Mouse (Mus musculus) cortical plate, adult 2 months (tissue): Measurements from ENCODE around the gene Macrod2. TPM values are rescaled to one million over a fixed set of nuclear protein-coding genes. Genes with fewer than 3 reads are reported as not detected.

Experiments used
- H3K27ac ChIP-seq: fragments of 200-500 bp; 2 replicates; pipeline ENCODE4 v1.5.1; 2012; ENCODE audit warnings: low read length, control low read depth, inconsistent platforms; ENCODE audit not compliant: insufficient read depth
- H3K4me1 ChIP-seq: fragments of 200-500 bp; 2 replicates; pipeline ENCODE4 v1.6.1; 2011; ENCODE audit warnings: low read length; ENCODE audit not compliant: control insufficient read depth, insufficient read depth
- H3K4me3 ChIP-seq: fragments of 200-500 bp; 2 replicates; pipeline ENCODE4 v1.5.1; 2011; ENCODE audit warnings: mild to moderate bottlenecking, low read length, control low read depth; ENCODE audit not compliant: insufficient read depth
- CTCF ChIP-seq: fragments of 200-500 bp; IDR thresholded peaks from 2 replicates; pipeline ENCODE4 v1.5.1; 2011; ENCODE audit warnings: mild to moderate bottlenecking, control low read depth, low read length; ENCODE audit not compliant: insufficient read depth; ENCODE audit errors: extremely low read depth
- POLR2A ChIP-seq: fragments of 200-500 bp; IDR thresholded peaks from 2 replicates; pipeline ENCODE4 v1.6.1; 2011; ENCODE audit warnings: mild to moderate bottlenecking, low read length, control low read depth; ENCODE audit not compliant: insufficient read depth; ENCODE audit errors: extremely low read depth
- polyA plus RNA-seq: library from polyadenylated mRNA; depleted of rRNA; stranded (reverse); fragments of >200 nt; gene quantifications from 2 replicates; pipeline ENCODE4 v1.2.3, GENCODE M21; 2012

The Macrod2 gene
- polyA plus RNA-seq, 1 experiment, result 20.3 TPM

DNA sequence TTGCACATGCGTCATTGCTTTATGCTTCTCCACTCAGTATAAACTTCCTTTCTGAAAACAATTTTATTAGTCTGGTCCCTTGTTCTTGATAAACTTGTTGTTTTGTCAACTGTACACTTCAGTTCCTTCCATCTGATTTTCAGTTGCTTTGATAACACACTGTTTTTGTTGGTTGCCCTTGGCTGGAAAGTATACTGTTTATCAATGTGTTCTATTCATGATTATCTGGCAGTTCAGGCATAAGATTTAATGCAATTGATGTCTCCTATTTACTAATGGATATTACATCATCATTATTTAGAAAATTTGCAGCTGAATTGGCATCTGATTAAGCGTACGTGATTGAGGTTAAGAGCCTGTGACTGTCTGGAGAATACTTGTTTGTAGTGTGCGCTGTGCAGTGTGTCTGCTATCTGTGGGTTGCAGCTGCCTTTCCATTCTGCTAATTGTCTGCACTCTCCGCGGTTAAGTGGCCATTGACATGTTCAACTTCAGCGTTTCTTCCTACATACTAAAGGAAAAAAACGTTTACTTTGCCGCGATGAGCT lies 949.0 kb downstream of the Macrod2 start:
- TF ChIP-seq POLR2A, result no peak
- TF ChIP-seq CTCF, result no peak
- H3K27ac ChIP-seq, result no peak overlapping the region
- H3K4me1 ChIP-seq, result no peaks in the 10 kb centered on the region
- no peak overlapping the region for H3K4me3 ChIP-seq

DNA sequence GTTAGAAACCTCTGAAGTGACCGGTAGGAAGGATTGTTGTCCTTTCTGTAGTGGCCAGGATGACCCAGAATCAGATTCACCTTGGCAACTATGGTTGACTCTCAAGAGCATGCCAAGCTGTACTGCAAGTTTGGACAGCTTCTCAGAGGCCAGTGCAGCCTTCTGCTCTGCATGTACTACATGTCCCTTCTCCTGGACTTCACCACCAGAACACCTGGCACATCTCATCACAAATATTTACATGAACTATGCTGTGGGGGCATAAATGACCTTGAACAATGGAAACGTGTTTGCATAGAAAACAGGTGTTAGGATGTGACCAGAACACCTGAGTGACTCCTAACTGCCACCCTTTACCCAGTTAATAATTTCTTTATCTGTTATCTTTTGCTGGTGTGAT lies 957.5 kb downstream of the Macrod2 start:
- Histone ChIP-seq H3K4me1 (no peaks in the 10 kb centered on the region), H3K4me3 (no peak overlapping the region), H3K27ac (no peak overlapping the region)
- no peak for TF ChIP-seq POLR2A
- no peak for TF ChIP-seq CTCF

DNA sequence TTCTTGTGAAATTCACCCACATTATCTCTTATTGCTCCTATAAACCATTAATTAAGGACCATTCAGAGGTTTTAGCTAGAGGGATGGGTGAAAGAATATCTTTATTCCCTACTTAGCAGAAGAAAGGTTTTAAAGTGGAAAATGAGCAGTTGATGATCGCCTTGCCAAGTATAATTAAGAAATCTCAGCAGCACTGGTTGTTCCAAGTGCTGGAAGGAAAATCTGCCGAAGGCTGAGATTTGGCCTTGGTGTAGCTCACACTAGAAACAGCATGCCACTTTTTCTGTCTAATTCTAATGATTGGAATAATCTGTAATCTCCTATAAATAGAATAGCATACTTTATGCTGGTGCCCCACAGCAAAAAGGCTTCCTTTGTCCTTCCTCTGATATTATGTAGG lies 993.5 kb downstream of the Macrod2 start:
- no peak overlapping the region for H3K27ac ChIP-seq
- H3K4me1 ChIP-seq, result no peaks in the 10 kb centered on the region
- no peak overlapping the region for H3K4me3 ChIP-seq
- no peak for TF ChIP-seq CTCF
- no peak for TF ChIP-seq POLR2A

DNA sequence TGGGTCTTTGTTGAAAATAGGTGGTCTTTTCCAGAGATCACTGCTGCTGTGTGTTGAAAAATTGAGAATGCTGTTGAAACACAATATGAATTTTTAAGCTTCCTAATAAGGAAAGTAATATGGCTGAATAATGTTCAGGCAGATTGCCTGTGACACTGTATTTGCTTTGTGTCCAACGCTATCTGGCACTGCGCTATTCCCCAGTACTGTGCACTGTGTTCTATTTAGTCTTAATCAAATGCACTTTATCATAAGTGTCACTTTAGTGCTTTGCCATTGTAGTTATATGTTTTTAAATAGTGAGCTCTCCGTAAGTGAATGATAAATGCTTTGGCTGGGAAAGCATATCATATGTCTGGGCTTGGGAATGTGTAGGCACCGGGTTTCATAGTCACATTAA lies 996.1 kb downstream of the Macrod2 start:
- Histone ChIP-seq H3K4me1 (no peaks in the 10 kb centered on the region), H3K4me3 (no peak overlapping the region), H3K27ac (no peak overlapping the region)
- TF ChIP-seq CTCF, result no peak
- no peak for TF ChIP-seq POLR2A

DNA sequence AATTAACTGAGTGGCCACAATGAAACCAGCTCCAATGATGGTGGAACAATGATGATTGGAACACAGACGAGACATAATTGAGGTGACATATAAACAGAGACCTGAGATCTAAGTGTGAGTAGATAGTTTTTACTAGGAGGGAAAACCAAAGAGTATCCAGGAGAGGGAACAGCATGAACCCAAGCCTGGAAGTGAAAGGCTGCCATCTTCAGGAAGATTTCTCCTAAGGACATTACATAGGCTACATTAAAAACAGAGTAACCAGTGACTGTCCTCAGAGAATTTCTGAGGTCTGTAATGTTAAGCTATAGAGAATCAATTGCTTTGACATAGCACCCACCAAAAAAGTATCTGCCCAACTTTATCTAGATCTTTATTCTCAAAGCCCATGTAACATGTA lies 999.7 kb downstream of the Macrod2 start:
- Histone ChIP-seq H3K4me3 (no peak overlapping the region), H3K27ac (no peak overlapping the region), H3K4me1 (no peaks in the 10 kb centered on the region)
- TF ChIP-seq POLR2A (no peak), CTCF (peak; percentile 15; the same call in 1 of the 2 replicates)

DNA sequence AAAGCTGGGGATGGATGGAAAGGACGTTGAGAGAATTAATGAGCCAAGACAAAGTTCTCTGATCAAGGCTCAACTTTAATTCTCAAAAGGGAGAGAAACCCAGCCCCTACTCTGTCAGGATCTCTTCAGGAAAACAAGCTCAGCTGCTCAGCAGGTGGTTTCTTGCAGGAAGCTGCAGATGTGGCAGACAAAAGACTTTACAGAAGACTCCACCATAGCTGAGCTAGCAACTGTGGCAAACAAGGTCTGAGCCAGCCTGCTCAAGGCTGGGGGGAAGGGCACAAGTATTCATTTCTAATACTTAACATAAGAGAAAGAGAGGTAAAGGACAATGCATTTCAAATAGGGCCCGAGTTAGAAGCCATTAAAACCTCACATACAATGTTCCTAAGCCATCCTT lies 1013.7 kb downstream of the Macrod2 start:
- Histone ChIP-seq H3K27ac (no peak overlapping the region), H3K4me1 (no peaks in the 10 kb centered on the region), H3K4me3 (no peak overlapping the region)
- no peak for TF ChIP-seq CTCF
- no peak for TF ChIP-seq POLR2A

DNA sequence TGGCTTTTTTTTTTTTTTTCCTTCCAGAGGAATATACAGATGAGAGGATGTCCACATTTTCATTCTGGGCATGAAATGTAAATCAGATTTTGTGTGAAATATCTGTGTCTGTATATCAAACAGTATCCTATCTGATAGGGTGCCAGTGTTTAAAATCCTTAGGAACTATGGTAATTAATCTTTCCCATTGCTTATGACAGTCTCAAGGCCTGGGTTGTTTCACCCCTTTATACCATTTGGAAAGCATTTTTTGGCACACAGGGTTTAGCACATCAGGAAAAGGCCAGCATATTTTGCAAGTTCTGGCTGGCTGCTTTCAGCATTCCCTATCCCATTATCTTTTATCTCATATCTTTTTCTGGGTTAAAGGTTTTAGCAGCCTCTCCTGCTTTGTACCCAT lies 1021.3 kb downstream of the Macrod2 start:
- Histone ChIP-seq H3K27ac (no peak overlapping the region), H3K4me3 (no peak overlapping the region), H3K4me1 (peaks cover 2% of the 10 kb centered on the region)
- no peak for TF ChIP-seq CTCF
- TF ChIP-seq POLR2A, result no peak

DNA sequence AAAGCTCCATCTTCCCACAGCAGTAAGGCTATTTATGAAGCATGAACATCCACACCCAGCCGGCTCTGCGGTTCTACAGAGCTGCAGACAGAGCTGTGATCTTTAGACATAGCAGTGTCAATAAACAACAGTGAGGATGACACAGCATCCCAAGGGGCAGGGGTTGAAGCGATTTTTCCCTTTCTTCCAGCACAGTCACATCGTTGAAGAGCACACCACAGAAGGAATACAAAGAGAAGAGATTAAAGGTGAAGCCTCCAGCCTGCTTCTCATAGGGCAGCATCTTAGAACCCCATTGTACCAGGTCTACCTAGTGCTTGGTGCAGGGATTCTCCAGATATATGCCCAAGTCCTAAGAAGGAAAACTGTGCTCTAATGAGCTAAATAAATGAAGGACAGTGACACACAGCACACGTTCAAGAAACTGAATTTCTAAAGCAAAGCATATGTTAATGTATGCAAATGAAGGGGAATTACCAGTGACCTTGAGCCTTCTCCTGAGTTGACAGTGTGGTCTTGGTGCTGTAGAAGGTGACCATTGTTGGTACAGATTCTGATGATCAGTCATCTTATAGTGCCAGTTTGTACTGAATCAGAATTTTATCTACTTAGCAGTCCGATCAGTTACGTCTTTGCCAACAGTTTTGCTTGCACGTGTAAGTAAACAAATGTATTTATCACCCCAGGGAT lies 1021.9 kb downstream of the Macrod2 start:
- TF ChIP-seq POLR2A (no peak), CTCF (no peak)
- no peak overlapping the region for H3K27ac ChIP-seq

DNA sequence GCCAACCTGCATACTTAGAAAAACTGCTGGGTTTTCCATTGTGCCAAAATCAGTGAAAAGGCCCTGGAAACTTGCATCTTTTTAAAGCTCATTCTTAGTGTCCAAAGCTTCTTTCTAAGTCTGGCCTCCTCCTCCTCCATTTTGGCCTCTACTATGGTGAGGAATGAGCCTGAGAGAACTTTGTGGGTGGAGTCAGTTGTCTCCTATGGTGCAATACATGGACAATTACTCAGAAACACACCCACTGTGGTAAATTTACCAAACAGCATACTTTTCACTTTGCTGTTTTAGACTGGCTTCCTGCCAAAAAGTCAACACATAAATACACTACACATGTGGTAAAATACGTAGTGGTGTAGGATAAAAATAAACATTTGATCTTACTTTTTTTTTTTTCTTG lies 1024.7 kb downstream of the Macrod2 start:
- Histone ChIP-seq H3K4me1 (peaks cover 2% of the 10 kb centered on the region), H3K4me3 (no peak overlapping the region), H3K27ac (no peak overlapping the region)
- TF ChIP-seq POLR2A, result no peak
- no peak for TF ChIP-seq CTCF

More for the DNA sequence above, 1021.9 kb downstream of the Macrod2 start:
- H3K4me3 ChIP-seq, result no peak overlapping the region
- H3K4me1 ChIP-seq, result peaks cover 2% of the 10 kb centered on the region

DNA sequence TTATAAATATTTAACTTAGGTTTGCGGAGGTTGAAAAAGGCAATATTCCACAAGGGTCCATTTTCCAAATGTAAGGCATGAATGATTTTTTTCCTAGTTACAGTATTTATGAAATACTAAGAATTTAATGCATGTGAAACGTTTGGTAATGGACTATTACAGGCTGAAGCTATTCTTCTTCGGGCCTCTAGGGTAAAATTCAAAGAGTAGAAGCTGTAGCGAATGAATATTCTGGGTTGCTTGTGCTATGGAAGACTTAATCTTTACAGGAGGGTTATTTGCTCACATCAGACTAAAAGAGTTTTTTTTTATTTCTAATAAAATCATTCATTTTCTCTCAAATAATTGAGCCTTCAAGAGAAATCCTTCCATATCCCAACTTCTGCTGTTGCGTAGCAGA lies 1039.0 kb downstream of the Macrod2 start:
- no peak for TF ChIP-seq CTCF
- no peak overlapping the region for H3K27ac ChIP-seq
- no peak overlapping the region for H3K4me3 ChIP-seq
- peaks cover 2% of the 10 kb centered on the region; the same call in 1 of the 2 replicates for H3K4me1 ChIP-seq
